Mouse (Mus musculus): ENCODE measurements at regions not wholly inside any gene's neighbourhood (a gene's known extent, or its start where the extent isn't known, plus 50 kb on each side); places are given as distances from the start of the nearest gene placed in this dataset.

- Histone ChIP-seq H3K27me3 (ENCODE audit: control insufficient read depth, insufficient read depth, low read length) (no peaks in the 10 kb centered on the region), H3K27ac (ENCODE audit: insufficient read depth, low read length) (no peak overlapping the region), H3K4me3 (replicated peaks; ENCODE audit: insufficient read depth, low read depth, low read length) (no peak overlapping the region), H3K4me1 (ENCODE audit: control insufficient read depth, insufficient read depth, low read length) (peaks cover 2% of the 10 kb centered on the region; the same call in 1 of the 2 replicates)
- DNase-seq, result no peak
- TF ChIP-seq POLR2A (IDR thresholded peaks at IDR 0.05; ENCODE audit: borderline replicate concordance, insufficient read depth, low read length) (no peak), CTCF (IDR thresholded peaks at IDR 0.05; ENCODE audit: borderline replicate concordance, insufficient read depth, low read depth, low read length) (no peak)
- WGBS, result 88% methylated on average over 5 of the region's 5 CpGs
These were observed 247.1 kb upstream of the Ppp2r3a start for GRCm38 (mm10) chr9:101498721-101499120.

- 47% methylated on average over 6 of the region's 6 CpGs for WGBS
- no peak overlapping the region for H3K4me3 ChIP-seq (replicated peaks; ENCODE audit: insufficient read depth, low read depth, low read length)
- TF ChIP-seq CTCF (IDR thresholded peaks at IDR 0.05; ENCODE audit: borderline replicate concordance, insufficient read depth, low read depth, low read length), result no peak
- no peaks in the 10 kb centered on the region for H3K27me3 ChIP-seq (ENCODE audit: control insufficient read depth, insufficient read depth, low read length)
- H3K4me1 ChIP-seq (ENCODE audit: control insufficient read depth, insufficient read depth, low read length), result peaks cover 2% of the 10 kb centered on the region; the same call in 1 of the 2 replicates
- DNase-seq, result peak in 1 of 2 experiments; percentile 3
- no peak overlapping the region for H3K27ac ChIP-seq (ENCODE audit: insufficient read depth, low read length)
These were observed 244.2 kb upstream of the Ppp2r3a start for GRCm38 (mm10) chr9:101495768-101496167.

GRCm38 (mm10) chr9:101489013-101489412, 237.4 kb upstream of the Ppp2r3a start:
- no peaks in the 10 kb centered on the region for H3K4me1 ChIP-seq (ENCODE audit: control insufficient read depth, insufficient read depth, low read length)
- H3K27me3 ChIP-seq (ENCODE audit: control insufficient read depth, insufficient read depth, low read length), result no peaks in the 10 kb centered on the region
- no peak for DNase-seq
- 86% methylated on average over 6 of the region's 6 CpGs for WGBS
- no peak overlapping the region for H3K4me3 ChIP-seq (replicated peaks; ENCODE audit: insufficient read depth, low read depth, low read length)
- TF ChIP-seq POLR2A (IDR thresholded peaks at IDR 0.05; ENCODE audit: borderline replicate concordance, insufficient read depth, low read length) (no peak), CTCF (IDR thresholded peaks at IDR 0.05; ENCODE audit: borderline replicate concordance, insufficient read depth, low read depth, low read length) (no peak)
- H3K27ac ChIP-seq (ENCODE audit: insufficient read depth, low read length), result no peak overlapping the region

GRCm38 (mm10) chr9:101476223-101476622, 224.6 kb upstream of the Ppp2r3a start:
- 79% methylated on average over 3 of the region's 3 CpGs for WGBS
- Histone ChIP-seq H3K27me3 (ENCODE audit: control insufficient read depth, insufficient read depth, low read length) (no peaks in the 10 kb centered on the region), H3K27ac (ENCODE audit: insufficient read depth, low read length) (no peak overlapping the region), H3K4me1 (ENCODE audit: control insufficient read depth, insufficient read depth, low read length) (no peaks in the 10 kb centered on the region), H3K4me3 (replicated peaks; ENCODE audit: insufficient read depth, low read depth, low read length) (no peak overlapping the region)
- TF ChIP-seq POLR2A (IDR thresholded peaks at IDR 0.05; ENCODE audit: borderline replicate concordance, insufficient read depth, low read length), result no peak
- no peak for TF ChIP-seq CTCF (IDR thresholded peaks at IDR 0.05; ENCODE audit: borderline replicate concordance, insufficient read depth, low read depth, low read length)
- no peak for DNase-seq

- no peak for DNase-seq
- TF ChIP-seq CTCF (IDR thresholded peaks at IDR 0.05; ENCODE audit: borderline replicate concordance, insufficient read depth, low read depth, low read length) (no peak), POLR2A (IDR thresholded peaks at IDR 0.05; ENCODE audit: borderline replicate concordance, insufficient read depth, low read length) (no peak)
- 72% methylated on average over 4 of the region's 4 CpGs for WGBS
- no peaks in the 10 kb centered on the region for H3K4me1 ChIP-seq (ENCODE audit: control insufficient read depth, insufficient read depth, low read length)
- no peaks in the 10 kb centered on the region for H3K27me3 ChIP-seq (ENCODE audit: control insufficient read depth, insufficient read depth, low read length)
- no peak overlapping the region for H3K27ac ChIP-seq (ENCODE audit: insufficient read depth, low read length)
- no peak overlapping the region for H3K4me3 ChIP-seq (replicated peaks; ENCODE audit: insufficient read depth, low read depth, low read length)
These were observed 221.5 kb upstream of the Ppp2r3a start for GRCm38 (mm10) chr9:101473074-101473461.

- Histone ChIP-seq H3K4me1 (ENCODE audit: control insufficient read depth, insufficient read depth, low read length) (no peaks in the 10 kb centered on the region), H3K27me3 (ENCODE audit: control insufficient read depth, insufficient read depth, low read length) (no peaks in the 10 kb centered on the region), H3K4me3 (replicated peaks; ENCODE audit: insufficient read depth, low read depth, low read length) (no peak overlapping the region), H3K27ac (ENCODE audit: insufficient read depth, low read length) (no peak overlapping the region)
- WGBS, result 32% methylated on average over 8 of the region's 8 CpGs
- TF ChIP-seq POLR2A (IDR thresholded peaks at IDR 0.05; ENCODE audit: borderline replicate concordance, insufficient read depth, low read length) (no peak), CTCF (IDR thresholded peaks at IDR 0.05; ENCODE audit: borderline replicate concordance, insufficient read depth, low read depth, low read length) (no peak)
- DNase-seq, result peak in 1 of 2 experiments; percentile 21
These were observed 220.8 kb upstream of the Ppp2r3a start for GRCm38 (mm10) chr9:101472101-101473073.

DNA sequence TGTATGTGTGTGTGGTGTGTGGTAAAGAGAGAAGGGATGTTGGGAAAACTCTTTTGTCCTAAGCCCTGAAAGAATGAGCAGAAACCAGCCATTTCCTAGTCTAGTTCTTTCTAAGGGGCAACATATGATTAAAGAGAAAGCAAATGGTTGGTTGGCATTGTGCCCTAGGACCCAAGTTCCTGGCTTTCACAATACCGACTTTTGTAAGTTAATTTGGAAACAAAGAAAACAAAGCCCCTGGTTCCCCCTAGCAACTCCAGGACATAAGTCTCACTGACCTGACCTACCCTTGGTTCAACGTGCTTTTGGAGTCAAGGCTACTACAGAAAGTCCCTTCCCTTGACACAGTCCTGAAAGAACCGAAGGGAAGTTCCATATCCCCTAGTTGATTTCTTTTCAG, 220.1 kb upstream of the Ppp2r3a start:
- no peak for DNase-seq
- Histone ChIP-seq H3K4me1 (ENCODE audit: control insufficient read depth, insufficient read depth, low read length) (no peaks in the 10 kb centered on the region), H3K27ac (ENCODE audit: insufficient read depth, low read length) (no peak overlapping the region), H3K27me3 (ENCODE audit: control insufficient read depth, insufficient read depth, low read length) (no peaks in the 10 kb centered on the region), H3K4me3 (replicated peaks; ENCODE audit: insufficient read depth, low read depth, low read length) (no peak overlapping the region)
- TF ChIP-seq POLR2A (IDR thresholded peaks at IDR 0.05; ENCODE audit: borderline replicate concordance, insufficient read depth, low read length) (no peak), CTCF (IDR thresholded peaks at IDR 0.05; ENCODE audit: borderline replicate concordance, insufficient read depth, low read depth, low read length) (no peak)
- WGBS, result 57% methylated on average over 3 of the region's 3 CpGs

DNA sequence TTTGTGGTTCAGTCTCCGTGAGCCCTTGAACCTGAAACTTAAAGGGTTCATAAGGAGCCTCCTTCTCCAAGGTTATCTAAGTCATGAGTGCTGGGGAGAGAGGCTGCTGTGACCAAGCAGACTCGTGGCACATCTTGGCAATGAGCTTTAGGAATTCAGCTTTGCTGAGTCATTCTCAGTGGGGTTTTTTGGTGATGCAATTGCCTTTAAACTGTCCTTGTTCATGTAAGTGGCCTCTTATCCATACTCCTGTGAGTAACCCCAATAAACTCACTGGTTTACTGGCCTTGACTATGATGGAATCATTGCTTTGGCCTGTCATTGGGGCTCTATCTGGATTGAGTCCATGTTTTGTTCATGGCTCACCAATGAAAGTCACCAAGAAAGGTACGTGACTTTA, 218.2 kb upstream of the Ppp2r3a start:
- WGBS, result 79% methylated on average over 3 of the region's 3 CpGs
- H3K27ac ChIP-seq (ENCODE audit: insufficient read depth, low read length), result no peak overlapping the region
- no peak overlapping the region for H3K4me3 ChIP-seq (replicated peaks; ENCODE audit: insufficient read depth, low read depth, low read length)
- no peaks in the 10 kb centered on the region for H3K4me1 ChIP-seq (ENCODE audit: control insufficient read depth, insufficient read depth, low read length)
- TF ChIP-seq POLR2A (IDR thresholded peaks at IDR 0.05; ENCODE audit: borderline replicate concordance, insufficient read depth, low read length) (no peak), CTCF (IDR thresholded peaks at IDR 0.05; ENCODE audit: borderline replicate concordance, insufficient read depth, low read depth, low read length) (no peak)
- H3K27me3 ChIP-seq (ENCODE audit: control insufficient read depth, insufficient read depth, low read length), result no peaks in the 10 kb centered on the region
- DNase-seq, result no peak

Measured in cerebellum, adult 2 months (tissue).